Mouse (Mus musculus) CH12.LX (cell line): Measurements from ENCODE around the gene Trim71. TPM values are rescaled to one million over a fixed set of nuclear protein-coding genes. Genes with fewer than 3 reads are reported as not detected.
A peak's percentile ranks its signal among the peaks of the same experiment; 100 is the strongest.

Source experiments
- DNase-seq: peaks from one replicate; pipeline ENCODE4 v3.0.0-alpha.2; 2013; ENCODE audit errors: extremely low read depth
- H3K27ac ChIP-seq: 2 replicates; pipeline ENCODE4 v1.5.1; 2012; ENCODE audit warnings: low read depth, mild to moderate bottlenecking, control low read depth, moderate library complexity; ENCODE audit not compliant: insufficient read depth
- H3K27me3 ChIP-seq: replicated peaks from 2 replicates; pipeline ENCODE3; 2012; ENCODE audit warnings: inconsistent platforms
- H3K36me3 ChIP-seq, 2 experiments: replicated peaks in 1 of 2; 2 replicates each; pipeline versions ENCODE3 to v1.6.1; 2012; ENCODE audit warnings: inconsistent platforms in 1 of 2, low read length in 1 of 2, mild to moderate bottlenecking in 1 of 2, mixed read lengths in 1 of 2, moderate library complexity in 1 of 2; ENCODE audit not compliant: control insufficient read depth in 1 of 2, insufficient read depth in 1 of 2
- H3K4me1 ChIP-seq, 2 experiments: 2 replicates each; pipeline ENCODE4 v1.6.1; 2012; ENCODE audit warnings: inconsistent platforms in 1 of 2, moderate library complexity in 1 of 2; ENCODE audit not compliant: insufficient read depth in 2 of 2, control insufficient read depth in 1 of 2
- H3K4me2 ChIP-seq: 2 replicates; pipeline ENCODE4 v1.6.1; 2012; ENCODE audit warnings: low read depth, mild to moderate bottlenecking, control low read depth; ENCODE audit not compliant: poor library complexity, insufficient read depth, severe bottlenecking
- H3K4me3 ChIP-seq, 3 experiments: fragments of 150-350 bp in 1 of 3; sonication (generic) in 1 of 3; replicated peaks in 1 of 3; 2 replicates each; pipeline versions ENCODE3 to v1.5.1; 2011 to 2012; ENCODE audit warnings: low read depth in 2 of 3, low read length in 2 of 3, mild to moderate bottlenecking in 2 of 3, moderate library complexity in 2 of 3, control low read depth in 1 of 3, improper control_type of control experiment in 1 of 3, inconsistent platforms in 1 of 3, mixed read lengths in 1 of 3; ENCODE audit not compliant: poor library complexity in 1 of 3
- H3K79me2 ChIP-seq: replicated peaks from 2 replicates; pipeline ENCODE4 v1.6.1; 2012; ENCODE audit warnings: mild to moderate bottlenecking, moderate library complexity; ENCODE audit not compliant: control insufficient read depth, poor library complexity, insufficient read depth, severe bottlenecking; ENCODE audit errors: extremely low read depth
- H3K9ac ChIP-seq: 2 replicates; pipeline ENCODE4 v1.6.1; 2012; ENCODE audit warnings: low read depth, mild to moderate bottlenecking, control low read depth, moderate library complexity; ENCODE audit not compliant: insufficient read depth
- H3K9me3 ChIP-seq: replicated peaks from 2 replicates; pipeline ENCODE3; 2012; ENCODE audit warnings: low read length, inconsistent platforms, mixed read lengths
- BHLHE40 ChIP-seq: IDR thresholded peaks from 2 replicates; pipeline ENCODE4 v1.6.1; 2011; ENCODE audit warnings: mild to moderate bottlenecking, low read depth, low read length, improper control_type of control experiment
- CHD2 ChIP-seq: IDR thresholded peaks from 2 replicates; pipeline ENCODE4 v1.6.1; 2011; ENCODE audit warnings: low read length, improper control_type of control experiment
- E2F4 ChIP-seq: IDR thresholded peaks from 2 replicates; pipeline ENCODE4 v1.6.1; 2011; ENCODE audit warnings: low read depth, low read length, improper control_type of control experiment; ENCODE audit not compliant: insufficient replicate concordance
- ELF1 ChIP-seq: IDR thresholded peaks from 2 replicates; pipeline ENCODE4 v1.6.1; 2014; ENCODE audit warnings: low read depth, mild to moderate bottlenecking, inconsistent platforms, low read length, improper control_type of control experiment
- EP300 ChIP-seq: IDR thresholded peaks from 2 replicates; pipeline ENCODE4 v1.6.1; 2011; ENCODE audit warnings: low read length, improper control_type of control experiment
- ETS1 ChIP-seq: conservative IDR thresholded peaks from 2 replicates; pipeline ENCODE4 v1.6.1; 2012; ENCODE audit warnings: low read depth, mild to moderate bottlenecking, inconsistent platforms, low read length, improper control_type of control experiment, moderate library complexity
- GABPA ChIP-seq: IDR thresholded peaks from 2 replicates; pipeline ENCODE4 v1.6.1; 2012; ENCODE audit warnings: low read depth, low read length, improper control_type of control experiment, inconsistent platforms; ENCODE audit not compliant: insufficient replicate concordance
- IRF4 ChIP-seq: IDR thresholded peaks from 2 replicates; pipeline ENCODE4 v1.6.1; 2014; ENCODE audit warnings: low read depth, mild to moderate bottlenecking, inconsistent platforms, low read length, improper control_type of control experiment
- JUN ChIP-seq: IDR thresholded peaks from 2 replicates; pipeline ENCODE4 v1.6.1; 2011; ENCODE audit warnings: low read depth, mild to moderate bottlenecking, low read length, improper control_type of control experiment, moderate library complexity; ENCODE audit not compliant: insufficient read depth
- JUND ChIP-seq: conservative IDR thresholded peaks from 2 replicates; pipeline ENCODE4 v1.6.1; 2011; ENCODE audit warnings: low read depth, low read length, improper control_type of control experiment
- MAFK ChIP-seq: IDR thresholded peaks from 2 replicates; pipeline ENCODE4 v1.6.1; 2011; ENCODE audit warnings: low read length, improper control_type of control experiment; ENCODE audit not compliant: insufficient replicate concordance
- MAX ChIP-seq: IDR thresholded peaks from 2 replicates; pipeline ENCODE4 v1.6.1; 2011; ENCODE audit warnings: low read length, improper control_type of control experiment
- MAZ ChIP-seq: IDR thresholded peaks from 2 replicates; pipeline ENCODE4 v1.6.1; 2012; ENCODE audit warnings: low read depth, mild to moderate bottlenecking, inconsistent platforms, low read length, improper control_type of control experiment, moderate library complexity
- MEF2A ChIP-seq: IDR thresholded peaks from 2 replicates; pipeline ENCODE4 v1.6.1; 2014; ENCODE audit warnings: low read depth, mild to moderate bottlenecking, inconsistent platforms, low read length, improper control_type of control experiment, borderline replicate concordance
- RCOR1 ChIP-seq: conservative IDR thresholded peaks from 2 replicates; pipeline ENCODE4 v1.6.1; 2012; ENCODE audit warnings: low read depth, mild to moderate bottlenecking, inconsistent platforms, low read length, improper control_type of control experiment
- SMC3 ChIP-seq: IDR thresholded peaks from 2 replicates; pipeline ENCODE4 v1.6.1; 2011; ENCODE audit warnings: low read depth, low read length, improper control_type of control experiment
- TCF12 ChIP-seq: IDR thresholded peaks from 2 replicates; pipeline ENCODE4 v1.6.1; 2014; ENCODE audit warnings: low read depth, mild to moderate bottlenecking, inconsistent platforms, low read length, improper control_type of control experiment
- USF1 ChIP-seq: IDR thresholded peaks from 2 replicates; pipeline ENCODE4 v1.6.1; 2014; ENCODE audit warnings: low read depth, mild to moderate bottlenecking, inconsistent platforms, low read length, improper control_type of control experiment
- USF2 ChIP-seq: conservative IDR thresholded peaks from 2 replicates; pipeline ENCODE4 v1.6.1; 2011; ENCODE audit warnings: low read depth, low read length, improper control_type of control experiment
- ZNF384 ChIP-seq: IDR thresholded peaks from 2 replicates; pipeline ENCODE4 v1.6.1; 2012; ENCODE audit warnings: low read depth, low read length, improper control_type of control experiment, inconsistent platforms
- dilution Hi-C: fragments of 300-500 bp; cut with MboI; formaldehyde crosslinking; loops from 2 replicates; pipeline ENCODE4 v1.14.3; 2020; ENCODE audit warnings: low sequenced_read_pairs; ENCODE audit not compliant: extremely low pct_unique_long_range_greater_than_20kb, extremely low pct_ligation_motif_present
- in situ Hi-C: fragments of 300-500 bp; cut with MboI; formaldehyde crosslinking; loops from 3 replicates; pipeline ENCODE4 v1.14.3; 2019; ENCODE audit warnings: low sequenced_read_pairs, low pct_ligation_motif_present, low pct_unique_long_range_greater_than_20kb, mixed read lengths
- polyA plus RNA-seq: library from polyadenylated mRNA; unstranded; fragments of >175 nt; gene quantifications from 2 replicates; pipeline ENCODE4 v1.2.1, GENCODE M21; 2012; ENCODE audit warnings: low read depth; ENCODE audit not compliant: insufficient read length
- total RNA-seq, 2 experiments: library from RNA; depleted of rRNA; stranded (reverse); fragments of 300-350 nt in 1 of 2; fragments of >200 nt in 1 of 2; gene quantifications; 2 replicates each; pipeline ENCODE4 v1.2.3; 2012 to 2014

Gene Trim71
- total and polyA plus RNA-seq, 3 experiments = under 0.01 TPM; not detected in 2

DNA sequence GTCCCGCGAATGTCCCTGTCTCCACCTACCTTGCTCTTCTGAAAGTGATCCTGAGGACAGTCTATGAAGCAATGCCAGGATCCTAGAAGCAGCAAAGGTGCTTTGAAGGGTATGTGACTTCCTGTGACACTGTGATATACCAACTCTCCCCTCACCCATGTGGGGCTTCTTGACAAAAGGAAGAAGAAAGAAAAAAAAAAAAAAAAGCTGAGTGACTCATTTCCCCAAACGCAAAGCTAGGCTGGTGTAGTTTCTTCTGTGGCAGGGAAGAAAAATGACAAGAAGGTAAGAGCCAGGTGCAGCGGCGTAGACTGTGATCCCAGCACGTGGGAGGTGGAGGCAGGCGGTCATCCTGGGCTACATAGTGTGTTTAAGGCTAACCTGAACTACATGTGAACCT is 67.7 kb downstream of the Trim71 start:
- no peak for DNase-seq
- in situ Hi-C loops = loop anchor here (25.0 kb wide), 1 partner anchor 184 kb away; no protein-coding TSS in a partner anchor

DNA sequence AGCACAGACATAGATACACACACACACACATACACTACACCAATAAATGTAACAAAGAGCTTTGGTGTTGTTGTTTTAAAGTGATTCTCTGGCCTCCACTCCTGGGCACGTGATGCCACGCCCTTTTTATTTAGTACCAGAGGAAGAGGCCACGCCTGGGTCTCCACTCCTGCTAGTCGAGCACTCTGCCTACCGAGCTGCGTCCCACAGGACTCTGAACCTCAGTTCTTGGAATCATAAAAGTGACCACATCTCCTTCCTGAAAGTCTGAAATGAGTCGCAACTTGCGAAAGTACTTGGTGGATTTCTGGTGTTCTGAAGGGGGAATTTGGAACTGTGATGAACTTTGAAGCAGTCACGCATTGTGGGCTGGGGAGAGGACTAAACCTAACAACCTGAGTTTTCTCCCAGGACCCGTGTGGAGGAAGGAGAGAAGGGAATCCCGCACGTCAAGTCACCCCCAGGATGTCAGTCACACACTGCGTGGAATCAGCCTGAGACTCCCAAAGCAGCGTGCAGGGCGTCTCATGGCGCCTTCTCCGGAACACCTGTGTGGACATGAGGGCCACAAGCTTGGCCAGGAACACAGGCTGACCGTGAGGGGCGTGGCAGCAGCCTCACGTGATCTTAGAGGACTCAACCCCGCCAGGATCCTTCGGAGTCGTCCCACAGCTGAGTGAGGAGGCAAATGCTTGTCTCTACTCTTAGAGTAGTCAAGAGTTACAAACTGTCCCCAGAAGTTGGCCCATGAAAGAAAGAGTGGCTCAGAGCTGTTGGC is 76.5 kb downstream of the Trim71 start:
- Histone ChIP-seq H3K4me2 (peak overlapping the region; percentile 12; the same call in 1 of the 2 replicates), H3K27ac (no peak overlapping the region), H3K9me3 (peaks cover 3% of the 10 kb centered on the region), H3K79me2 (no peaks in the 10 kb centered on the region), H3K27me3 (no peaks in the 10 kb centered on the region), H3K4me3 (no peak overlapping the region), H3K36me3 (peaks cover 0 to 2% of the 10 kb centered on the region in 2 experiments), H3K9ac (no peak overlapping the region), H3K4me1 (peaks cover 24 to 40% of the 10 kb centered on the region in 2 experiments)
- dilution Hi-C loops (no loop called here), in situ Hi-C loops (loop anchor here (25.0 kb wide), 1 partner anchor 175 kb away; no protein-coding TSS in a partner anchor)
- DNase-seq = no peak
- TF ChIP-seq MAX = peak; percentile 64; the same call in 1 of the 2 replicates
- TF ChIP-seq SMC3 = no peak
- TF ChIP-seq JUN = peak; percentile 59; the same call in 1 of the 2 replicates
- no peak for TF ChIP-seq MAZ
- peak; percentile 40; the same call in 1 of the 2 replicates for TF ChIP-seq MAFK
- TF ChIP-seq CHD2 = peak; percentile 38; the same call in 1 of the 2 replicates
- TF ChIP-seq BHLHE40 = peak; percentile 95
- peak; percentile 59; the same call in 1 of the 2 replicates for TF ChIP-seq RCOR1
- TF ChIP-seq IRF4 = peak; percentile 93
- peak; percentile 62 for TF ChIP-seq USF1
- TF ChIP-seq ETS1 = peak; percentile 58
- no peak; the same call in 1 of the 2 replicates for TF ChIP-seq ELF1
- TF ChIP-seq JUND = peak; percentile 65; the same call in 1 of the 2 replicates
- TF ChIP-seq USF2 = peak; percentile 52
- no peak for TF ChIP-seq E2F4
- peak; percentile 84 for TF ChIP-seq EP300
- TF ChIP-seq MEF2A = peak; percentile 65; the same call in 1 of the 2 replicates
- TF ChIP-seq TCF12 = peak; percentile 57; the same call in 1 of the 2 replicates
- TF ChIP-seq GABPA = no peak

More for the DNA sequence above, 67.7 kb downstream of the Trim71 start:
- Histone ChIP-seq H3K4me1 (peaks cover 9 to 45% of the 10 kb centered on the region in 2 experiments), H3K9me3 (peaks cover 2% of the 10 kb centered on the region), H3K79me2 (no peaks in the 10 kb centered on the region), H3K27me3 (no peaks in the 10 kb centered on the region), H3K36me3 (no peaks in the 10 kb centered on the region), H3K9ac (no peak overlapping the region), H3K4me3 (no peak overlapping the region), H3K27ac (no peak overlapping the region), H3K4me2 (no peak overlapping the region)
- peak; percentile 29; the same call in 1 of the 2 replicates for TF ChIP-seq BHLHE40
- peak; percentile 89 for TF ChIP-seq ZNF384
- no peak for TF ChIP-seq MAZ
- dilution Hi-C loops = no loop called here
